Mouse (Mus musculus): ENCODE measurements around the gene Wwox.

DNA sequence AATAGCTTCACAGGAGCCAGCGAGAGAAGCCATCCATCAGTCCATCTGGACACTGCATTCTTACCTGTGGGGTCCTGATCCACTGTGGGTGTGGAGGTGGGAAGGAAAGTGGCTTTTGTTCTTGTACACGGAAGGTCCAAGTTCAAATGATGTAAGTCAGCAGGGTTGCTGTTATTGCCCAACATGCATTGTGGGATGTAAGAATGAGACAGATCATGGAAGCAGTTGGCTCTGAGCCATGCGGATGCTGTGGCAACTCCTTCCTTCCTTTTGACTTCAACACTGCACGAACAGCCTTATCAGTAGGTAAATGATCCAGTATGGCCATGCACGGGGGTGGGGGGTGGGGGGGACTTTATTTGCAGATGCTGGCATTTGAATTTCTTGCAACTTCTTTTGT is 155.4 kb downstream of the Wwox start:
- TF ChIP-seq POLR2A (IDR thresholded peaks at IDR 0.05; ENCODE audit: borderline replicate concordance, control insufficient read depth, low read depth, low read length): no peak
- no peak for TF ChIP-seq CTCF (IDR thresholded peaks at IDR 0.05; ENCODE audit: control insufficient read depth, insufficient read depth, low read length)
